Mouse (Mus musculus) A20 (cell line): Measurements from ENCODE around the gene Cycs.
"Not testable (repeated sequence)": the region's sequence is repeated elsewhere in the genome, so short reads cannot be mapped to it uniquely, and the experiment has no call there.

ENCODE experiments used
- DNase-seq: peaks from one replicate; pipeline ENCODE4 v3.0.0-alpha.2; 2011; ENCODE audit warnings: low read depth, low spot score

The Cycs gene

GRCm38 (mm10) chr6:50566141-50566996, at the start of gene Cycs:
Cycs (minus strand) TSS chr6:50566538.
- peak; percentile 100 for DNase-seq

- peak; percentile 80 for DNase-seq
Measured at GRCm38 (mm10) chr6:50601620-50602019, 35.3 kb upstream of the Cycs start.

- DNase-seq: no peak
Measured at GRCm38 (mm10) chr6:50598560-50598959, 32.2 kb upstream of the Cycs start.

- DNase-seq: peak; percentile 97
Measured at GRCm38 (mm10) chr6:50596301-50597211, 30.2 kb upstream of the Cycs start, which contains the start of gene 4921507P07Rik. 4921507P07Rik (minus strand) TSS chr6:50596632.

- no peak for DNase-seq
Measured at GRCm38 (mm10) chr6:50594372-50594771, 28.0 kb upstream of the Cycs start.

GRCm38 (mm10) chr6:50593334-50593845, 27.1 kb upstream of the Cycs start:
- no peak for DNase-seq

GRCm38 (mm10) chr6:50590234-50590633, 23.9 kb upstream of the Cycs start:
- DNase-seq: no peak

GRCm38 (mm10) chr6:50588251-50588650, 21.9 kb upstream of the Cycs start:
- peak; percentile 81 for DNase-seq

- DNase-seq: peak; percentile 69
Measured at GRCm38 (mm10) chr6:50587412-50587811, 21.1 kb upstream of the Cycs start.

GRCm38 (mm10) chr6:50586316-50586715, 20.0 kb upstream of the Cycs start:
- DNase-seq: no peak

- DNase-seq: no peak
Measured at GRCm38 (mm10) chr6:50585733-50586132, 19.4 kb upstream of the Cycs start.

GRCm38 (mm10) chr6:50571661-50572060, 5.3 kb upstream of the Cycs start:
- no peak for DNase-seq

- no peak for DNase-seq
Measured at GRCm38 (mm10) chr6:50566997-50567255, 588 bp upstream of the Cycs start.

- DNase-seq: no peak
Measured at GRCm38 (mm10) chr6:50563651-50564050, 2.7 kb downstream of the Cycs start.

- DNase-seq: no peak
Measured at GRCm38 (mm10) chr6:50562421-50562820, 3.9 kb downstream of the Cycs start.

- peak; percentile 27 for DNase-seq
Measured at GRCm38 (mm10) chr6:50560776-50561175, 5.6 kb downstream of the Cycs start.

- no peak for DNase-seq
Measured at GRCm38 (mm10) chr6:50558877-50559276, 7.5 kb downstream of the Cycs start.

GRCm38 (mm10) chr6:50557566-50557965, 8.8 kb downstream of the Cycs start:
- DNase-seq: peak; percentile 29

GRCm38 (mm10) chr6:50554223-50554622, 12.1 kb downstream of the Cycs start:
- not testable (repeated sequence) for DNase-seq

- DNase-seq: no peak
Measured at GRCm38 (mm10) chr6:50552881-50553518, 13.3 kb downstream of the Cycs start.

GRCm38 (mm10) chr6:50549791-50550190, 16.5 kb downstream of the Cycs start:
- DNase-seq: no peak

- DNase-seq: no peak
Measured at GRCm38 (mm10) chr6:50549051-50549450, 17.3 kb downstream of the Cycs start.
